Mouse (Mus musculus): ENCODE data around the gene Ssb. TPM values are rescaled to one million over a fixed set of nuclear protein-coding genes. Genes with fewer than 3 reads are reported as not detected.
"Not testable (repeated sequence)": the region's sequence is repeated elsewhere in the genome, so short reads cannot be mapped to it uniquely, and the experiment has no call there.

The Ssb gene
- polyA plus RNA-seq, 1 experiment from 2014 or later: 271 TPM

- H3K4me2 ChIP-seq; H3K36me3 ChIP-seq (replicated peaks); H3K27me3 ChIP-seq (replicated peaks); H3K9ac ChIP-seq; H3K4me1 ChIP-seq; H3K9me3 ChIP-seq; ATAC-seq (replicated peaks); H3K4me3 ChIP-seq; H3K27ac ChIP-seq: not testable (repeated sequence)
- WGBS: 91% methylated on average over 4 of the region's 4 CpGs
Measured at GRCm38 (mm10) chr2:69907394-69907793, 46.0 kb downstream of the Ssb start.

- no peak overlapping the region for H3K4me2 ChIP-seq
- H3K36me3 ChIP-seq (replicated peaks): peaks cover 9% of the 10 kb centered on the region; the same call in 1 of the 2 replicates
- H3K27me3 ChIP-seq (replicated peaks): no peaks in the 10 kb centered on the region
- no peaks in the 10 kb centered on the region for H3K4me1 ChIP-seq
- H3K4me3 ChIP-seq: no peak overlapping the region
- WGBS: 34% methylated on average over 2 of the region's 2 CpGs
- no peak overlapping the region for H3K27ac ChIP-seq
- ATAC-seq (replicated peaks): no peak
- H3K9me3 ChIP-seq: no peaks in the 10 kb centered on the region
- H3K9ac ChIP-seq: no peak overlapping the region
Measured at GRCm38 (mm10) chr2:69912801-69913200, 51.4 kb downstream of the Ssb start.

GRCm38 (mm10) chr2:69917301-69917700 is 55.9 kb downstream of the Ssb start:
- no peak for ATAC-seq (replicated peaks)
- H3K9ac ChIP-seq: no peak overlapping the region

More at GRCm38 (mm10) chr2:69917301-69917700, 55.9 kb downstream of the Ssb start:
- WGBS: 89% methylated on average over 3 of the region's 3 CpGs
- Histone ChIP-seq H3K27me3 (replicated peaks) (no peaks in the 10 kb centered on the region), H3K4me2 (no peak overlapping the region), H3K27ac (no peak overlapping the region), H3K4me3 (no peak overlapping the region), H3K9me3 (no peaks in the 10 kb centered on the region), H3K4me1 (no peaks in the 10 kb centered on the region), H3K36me3 (replicated peaks) (peaks cover 17% of the 10 kb centered on the region; the same call in 1 of the 2 replicates)

Other genes with a start within 250 kb of the Ssb start
- 20.3 and 25.2 TPM in 2 replicates for gene Bbs5, start 214.4 kb upstream of the Ssb start, polyA plus RNA-seq (2015; fragmentation: Nextera tagmentation; extraction: Ambion mirVana)
- 0.23 and 0.37 TPM in 2 replicates for gene Klhl41, start 191.4 kb upstream of the Ssb start, polyA plus RNA-seq (2015; fragmentation: Nextera tagmentation; extraction: Ambion mirVana)
- 15.8 and 17.0 TPM in 2 replicates for gene Fastkd1, start 148.0 kb upstream of the Ssb start, polyA plus RNA-seq (2015; fragmentation: Nextera tagmentation; extraction: Ambion mirVana)
- gene Ppig, start 139.0 kb upstream of the Ssb start, polyA plus RNA-seq (2015; fragmentation: Nextera tagmentation; extraction: Ambion mirVana): 120 and 125 TPM in 2 replicates
- 2.8 and 2.9 TPM in 2 replicates for gene Ccdc173, start 72.0 kb upstream of the Ssb start, polyA plus RNA-seq (2015; fragmentation: Nextera tagmentation; extraction: Ambion mirVana)
- 35.3 and 37.8 TPM in 2 replicates for gene Phospho2, start 71.9 kb upstream of the Ssb start, polyA plus RNA-seq (2015; fragmentation: Nextera tagmentation; extraction: Ambion mirVana)
- 88.0 and 94.6 TPM in 2 replicates for gene Klhl23, start 39.6 kb upstream of the Ssb start, polyA plus RNA-seq (2015; fragmentation: Nextera tagmentation; extraction: Ambion mirVana)
- 24.2 and 27.1 TPM in 2 replicates for gene Mettl5, start 24.1 kb downstream of the Ssb start, polyA plus RNA-seq (2015; fragmentation: Nextera tagmentation; extraction: Ambion mirVana)
- 19.2 and 19.8 TPM in 2 replicates for gene Ubr3, start 35.7 kb downstream of the Ssb start, polyA plus RNA-seq (2015; fragmentation: Nextera tagmentation; extraction: Ambion mirVana)
- 0.24 and 0.41 TPM in 2 replicates for gene Myo3b, start 177.6 kb downstream of the Ssb start, polyA plus RNA-seq (2015; fragmentation: Nextera tagmentation; extraction: Ambion mirVana)